Comparison of ENCODE assay signal across 8 mouse cellular contexts in the genomic region with DNA sequence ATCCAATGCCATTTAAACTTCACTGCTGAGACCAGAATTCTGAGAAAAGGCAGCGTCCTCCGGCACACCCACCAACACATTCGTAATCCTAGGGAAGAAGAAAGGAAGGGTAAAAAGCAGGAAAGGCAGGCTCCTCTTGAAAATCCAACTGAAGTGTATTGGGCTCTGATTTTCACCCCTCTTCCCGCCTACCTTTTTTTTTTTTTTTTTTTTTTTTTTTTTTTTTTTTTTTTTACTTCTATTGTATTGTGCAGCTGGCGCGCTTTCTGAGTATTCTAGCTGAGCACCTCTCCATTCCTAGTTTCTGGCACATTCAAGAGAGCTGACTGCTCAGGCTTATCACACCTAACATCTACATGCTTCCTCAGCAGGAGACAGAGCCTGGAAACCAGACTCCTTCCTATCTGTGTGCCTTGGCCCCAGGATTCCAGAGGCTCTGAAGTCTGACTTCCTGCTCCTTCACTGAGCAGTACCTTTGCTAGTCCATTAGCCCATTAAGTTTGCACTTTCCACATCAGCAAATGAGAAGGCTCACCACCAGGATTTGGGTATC. TPM values are rescaled to one million over a fixed set of nuclear protein-coding genes. Genes with fewer than 3 reads are reported as not detected.
DNase-seq lines count a peak whose midpoint lies in the region; ATAC-seq and TF ChIP-seq lines count a peak whose summit lies in the region.

No protein-coding gene starts in this region.

- no peak for TF ChIP-seq CTCF in bone marrow, adult 2 months (IDR thresholded peaks at IDR 0.05; ENCODE audit: control insufficient read depth, insufficient read depth, low read length)

- no peaks in the 10 kb centered on the region for H3K36me3 ChIP-seq in kidney, embryonic 16.5 days (ENCODE audit: insufficient read depth, low read length)
- H3K36me3 ChIP-seq in limb, embryonic 13.5 days: no peaks in the 10 kb centered on the region

- no peaks in the 10 kb centered on the region for H3K9me3 ChIP-seq in kidney, embryonic 16.5 days (ENCODE audit: low read length)
- no peaks in the 10 kb centered on the region for H3K9me3 ChIP-seq in limb, embryonic 13.5 days

- peak overlapping the region; percentile 59 for H3K9ac ChIP-seq in kidney, embryonic 16.5 days (replicated peaks; ENCODE audit: low read length)
- peak overlapping the region; percentile 59; the same call in 1 of the 2 replicates for H3K9ac ChIP-seq in limb, embryonic 13.5 days

- peaks cover 7% of the 10 kb centered on the region; the same call in 1 of the 2 replicates for H3K27me3 ChIP-seq in kidney, embryonic 16.5 days (ENCODE audit: insufficient read depth, low read length)
- peaks cover 32% of the 10 kb centered on the region for H3K27me3 ChIP-seq in limb, embryonic 13.5 days

- no peak overlapping the region for H3K27ac ChIP-seq in kidney, embryonic 16.5 days (ENCODE audit: low read length)
- H3K27ac ChIP-seq in bone marrow, adult 2 months (ENCODE audit: control insufficient read depth, insufficient read depth, low read depth, low read length, poor library complexity): peak overlapping the region; percentile 84; the same call in 1 of the 2 replicates
- no peak overlapping the region for H3K27ac ChIP-seq in limb, embryonic 13.5 days

- no peak for ATAC-seq in kidney, embryonic 16.5 days (ENCODE audit: low FRiP score, low TSS enrichment)
- no peak for ATAC-seq in limb, embryonic 13.5 days (ENCODE audit: low FRiP score, low read depth)

- H3K4me1 ChIP-seq in kidney, embryonic 16.5 days (ENCODE audit: insufficient read depth, low read length): peaks cover 16% of the 10 kb centered on the region
- H3K4me1 ChIP-seq in bone marrow, adult 2 months (ENCODE audit: control insufficient read depth, insufficient read depth, low read length): no peaks in the 10 kb centered on the region; the same call in 1 of the 2 replicates
- peaks cover 13% of the 10 kb centered on the region; the same call in 1 of the 2 replicates for H3K4me1 ChIP-seq in limb, embryonic 13.5 days

- peak overlapping the region; percentile 76 for H3K4me2 ChIP-seq in kidney, embryonic 16.5 days (replicated peaks; ENCODE audit: low read depth, low read length)
- H3K4me2 ChIP-seq in limb, embryonic 13.5 days (replicated peaks): peak overlapping the region; percentile 89

- TF ChIP-seq POLR2A in bone marrow, adult 2 months (IDR thresholded peaks at IDR 0.05; ENCODE audit: borderline replicate concordance, control insufficient read depth, low read depth, low read length): no peak

- DNase-seq in kidney, adult 11 months: no peak
- peak; percentile 35 to 72 for DNase-seq in heart, adult 9 months (ENCODE audit: low spot score in 2 of 2)
- peak; percentile 24 for DNase-seq in retina, embryonic 14.5 days (ENCODE audit: low spot score)
- no peak for DNase-seq in gastrocnemius, postnatal 4 days (ENCODE audit: low spot score in 2 of 2)
- DNase-seq in B cell, adult 2 months: no peak

- H3K4me3 ChIP-seq in kidney, embryonic 16.5 days (ENCODE audit: low read length): peak overlapping the region; percentile 60
- peak overlapping the region; percentile 80 for H3K4me3 ChIP-seq in bone marrow, adult 2 months (replicated peaks; ENCODE audit: control insufficient read depth, low read depth, low read length)
- peak overlapping the region; percentile 58 for H3K4me3 ChIP-seq in limb, embryonic 13.5 days

- 6% methylated on average over 6 of the region's 6 CpGs for WGBS in kidney, embryonic 16.5 days
- WGBS in bone marrow, adult 2 months: 3% methylated on average over 6 of the region's 6 CpGs
- WGBS in limb, embryonic 13.5 days: 10% methylated on average over 5 of the region's 6 CpGs

RNA-seq across cellular contexts. Expression of gene St8sia4, which starts 1.0 kb away (rescaled TPM):
- polyA plus RNA-seq in kidney, embryonic 16.5 days (2015; fragmentation: Nextera tagmentation; extraction: Ambion mirVana): 2.8 and 3.5 TPM in 2 replicates
- polyA plus RNA-seq in bone marrow, adult 2 months (2011; ENCODE audit: insufficient read depth, insufficient read length, low replicate concordance, missing spikeins): 1.7 and 6.4 TPM in 2 replicates
- polyA plus RNA-seq in limb, embryonic 13.5 days (2015; fragmentation: Nextera tagmentation; extraction: Ambion mirVana): 3.3 and 4.1 TPM in 2 replicates
- total RNA-seq in gastrocnemius, postnatal 4 days (2021): 10 to 100 TPM; 10.2 to 11.6 TPM

Comparison
In these comparisons a context has a peak if more than half of its experiments do, and no peak if none do; other contexts are left out.
1. DNase-seq: peak in heart, adult 9 months (2 of 2) and retina, embryonic 14.5 days (single experiment); none in kidney, adult 11 months (single experiment), gastrocnemius, postnatal 4 days (0 of 2) and B cell, adult 2 months (0 of 2).
2. Peak in every context shown above with its lines, with median percentiles within 50 percentile points of each other: H3K4me3 ChIP-seq.